Mouse (Mus musculus) midbrain, embryonic 12.5 days (tissue): Measurements from ENCODE around the gene Polr2a. TPM values are rescaled to one million over a fixed set of nuclear protein-coding genes. Genes with fewer than 3 reads are reported as not detected.

Source experiments
- ATAC-seq: fragments of 200-750 bp; cut with Nextera tagmentation; 2 replicates; pipeline ENCODE4 v1.8.0; 2017; ENCODE audit warnings: low read depth, moderate TSS enrichment, moderate library complexity; ENCODE audit not compliant: low FRiP score
- H3K27ac ChIP-seq: fragments of 300-500 bp; sonication (generic); replicated peaks from 2 replicates; pipeline ENCODE4 v1.5.1; 2016; ENCODE audit warnings: mild to moderate bottlenecking
- H3K27me3 ChIP-seq: fragments of 300-500 bp; sonication (generic); 2 replicates; pipeline ENCODE4 v1.6.1; 2016; ENCODE audit warnings: mild to moderate bottlenecking
- H3K36me3 ChIP-seq: fragments of 300-500 bp; sonication (generic); 2 replicates; pipeline ENCODE4 v1.6.1; 2016
- H3K4me1 ChIP-seq: fragments of 300-500 bp; sonication (generic); 2 replicates; pipeline ENCODE4 v1.6.1; 2016
- H3K4me2 ChIP-seq: fragments of 300-500 bp; sonication (generic); replicated peaks from 2 replicates; pipeline ENCODE4 v1.6.1; 2016; ENCODE audit warnings: mild to moderate bottlenecking, moderate library complexity
- H3K4me3 ChIP-seq: fragments of 300-500 bp; sonication (generic); 2 replicates; pipeline ENCODE4 v1.5.1; 2016; ENCODE audit warnings: mild to moderate bottlenecking
- H3K9ac ChIP-seq: fragments of 300-500 bp; sonication (generic); replicated peaks from 2 replicates; pipeline ENCODE4 v1.6.1; 2016; ENCODE audit warnings: mild to moderate bottlenecking, moderate library complexity
- H3K9me3 ChIP-seq: fragments of 300-500 bp; sonication (generic); 2 replicates; pipeline ENCODE4 v1.6.1; 2016; ENCODE audit warnings: mild to moderate bottlenecking
- WGBS: fragments of 180-500 bp; shearing (Covaris S2); methylation state at CpG from one replicate; pipeline ENCODE4 v1.1.7; 2016; 5-methylcytosine and 5-hydroxymethylcytosine counted together
- polyA plus RNA-seq: library from polyadenylated mRNA; unstranded; fragments of >200 nt; fragmentation: Nextera tagmentation; extraction: Ambion mirVana; gene quantifications from 2 replicates; pipeline ENCODE4 v1.2.1, GENCODE M21; 2016

Polr2a gene
- polyA plus RNA-seq, 1 experiment from 2014 or later: 32.0 TPM

DNA sequence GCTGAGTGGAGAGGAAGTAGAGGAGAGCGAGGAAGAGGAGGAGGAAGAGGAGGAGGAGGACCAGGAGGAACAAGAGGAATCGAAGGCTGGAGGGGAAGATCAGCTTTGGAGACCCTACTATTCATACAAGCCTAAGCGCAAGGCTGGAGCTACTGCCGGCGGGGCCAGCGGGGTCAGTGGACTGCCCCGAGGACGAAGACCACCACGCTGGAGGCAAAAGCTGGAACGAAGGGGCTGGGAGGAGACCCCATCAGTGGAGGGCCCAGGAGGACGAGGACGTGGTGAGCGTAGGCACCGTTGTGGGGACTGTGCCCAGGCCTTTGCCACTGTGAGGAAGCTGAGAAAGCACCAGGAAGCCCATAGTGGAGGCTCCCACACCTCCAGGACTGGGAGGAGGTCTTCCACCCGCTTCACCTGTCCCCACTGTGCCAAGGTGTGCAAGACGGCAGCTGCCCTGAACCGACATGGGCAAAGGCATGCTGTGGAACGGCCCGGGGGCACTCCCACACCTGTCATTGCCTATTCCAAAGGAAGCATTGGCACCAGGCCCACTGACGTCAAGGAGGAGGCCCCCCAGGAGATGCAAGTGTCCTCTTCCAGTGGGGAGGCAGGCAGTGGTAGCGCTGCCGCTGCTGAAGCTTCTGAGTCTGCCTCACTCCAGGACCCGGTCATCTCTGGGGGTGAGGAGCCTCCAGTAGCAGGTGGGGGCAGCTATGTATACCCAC, 20.0 kb upstream of the Polr2a start:
- Histone ChIP-seq H3K9ac (no peak overlapping the region), H3K9me3 (no peaks in the 10 kb centered on the region), H3K36me3 (0 out of 2 replicates have a peak, but pooled peaks cover 4% of the 10 kb centered on the region), H3K4me3 (no peak overlapping the region), H3K4me2 (no peak overlapping the region), H3K4me1 (no peaks in the 10 kb centered on the region), H3K27me3 (peaks cover 21% of the 10 kb centered on the region), H3K27ac (no peak overlapping the region)
- ATAC-seq: no peak
- WGBS: 73% methylated on average over 23 of the region's 23 CpGs

DNA sequence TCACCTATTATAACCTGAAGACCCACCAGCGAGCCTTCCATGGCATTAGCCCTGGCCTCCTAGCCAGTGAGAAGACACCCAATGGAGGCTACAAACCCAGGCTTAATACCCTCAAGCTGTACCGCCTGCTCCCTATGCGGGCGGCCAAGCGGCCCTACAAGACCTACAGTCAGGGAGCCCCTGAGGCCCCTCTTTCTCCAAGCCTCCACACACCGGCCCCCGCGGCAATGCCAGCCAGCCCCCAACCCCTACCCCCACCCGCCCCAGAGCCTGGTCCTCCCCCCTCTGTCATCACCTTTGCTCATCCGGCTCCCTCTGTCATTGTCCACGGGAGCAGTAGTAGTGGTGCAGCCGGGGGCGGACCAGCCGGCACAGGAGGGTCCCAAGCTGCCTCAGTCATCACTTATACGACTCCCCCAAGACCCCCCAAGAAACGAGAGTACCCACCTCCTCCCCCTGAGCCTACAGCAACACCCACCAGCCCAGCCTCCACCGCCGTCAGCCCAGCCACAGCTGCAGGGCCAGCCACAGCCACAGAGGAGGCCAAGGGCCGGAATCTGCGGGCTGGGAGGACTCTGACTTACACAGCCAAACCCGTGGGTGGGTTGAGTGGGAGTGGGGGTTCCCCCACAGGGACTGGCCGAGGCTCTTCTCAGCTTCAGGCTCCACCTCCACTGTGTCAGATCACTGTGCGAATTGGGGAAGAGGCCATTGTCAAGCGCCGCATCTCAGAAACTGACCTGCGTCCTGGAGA, 19.2 kb upstream of the Polr2a start:
- WGBS: 70% methylated on average over 24 of the region's 26 CpGs
- 0 out of 2 replicates have a peak, but pooled peaks cover 4% of the 10 kb centered on the region for H3K36me3 ChIP-seq
- no peaks in the 10 kb centered on the region for H3K4me1 ChIP-seq
- H3K9ac ChIP-seq: no peak overlapping the region
- H3K4me2 ChIP-seq: no peak overlapping the region
- H3K27ac ChIP-seq: no peak overlapping the region
- H3K9me3 ChIP-seq: no peaks in the 10 kb centered on the region
- no peak overlapping the region for H3K4me3 ChIP-seq
- ATAC-seq: no peak
- peaks cover 21% of the 10 kb centered on the region for H3K27me3 ChIP-seq

DNA sequence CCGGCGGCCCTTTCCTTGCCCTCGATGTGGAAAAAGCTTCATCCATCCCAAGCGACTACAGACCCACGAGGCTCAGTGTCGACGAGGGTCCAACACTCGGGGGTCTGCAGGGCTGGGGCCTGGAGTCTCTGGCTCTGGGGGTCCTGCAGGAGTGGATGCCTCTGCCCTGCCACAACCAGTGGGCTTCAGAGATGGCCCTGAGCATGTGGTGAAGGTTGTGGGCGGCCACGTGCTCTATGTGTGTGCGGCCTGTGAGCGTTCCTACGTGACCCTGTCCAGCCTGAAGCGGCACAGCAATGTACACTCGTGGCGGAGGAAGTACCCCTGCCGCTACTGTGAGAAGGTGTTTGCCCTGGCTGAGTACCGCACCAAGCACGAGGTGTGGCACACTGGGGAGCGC, 18.1 kb upstream of the Polr2a start:
- WGBS: 86% methylated on average over 20 of the region's 20 CpGs
- Histone ChIP-seq H3K4me1 (no peaks in the 10 kb centered on the region), H3K27me3 (peaks cover 21% of the 10 kb centered on the region), H3K27ac (no peak overlapping the region), H3K36me3 (0 out of 2 replicates have a peak, but pooled peaks cover 4% of the 10 kb centered on the region), H3K4me3 (no peak overlapping the region), H3K4me2 (no peak overlapping the region), H3K9me3 (no peaks in the 10 kb centered on the region), H3K9ac (no peak overlapping the region)
- ATAC-seq: no peak

DNA sequence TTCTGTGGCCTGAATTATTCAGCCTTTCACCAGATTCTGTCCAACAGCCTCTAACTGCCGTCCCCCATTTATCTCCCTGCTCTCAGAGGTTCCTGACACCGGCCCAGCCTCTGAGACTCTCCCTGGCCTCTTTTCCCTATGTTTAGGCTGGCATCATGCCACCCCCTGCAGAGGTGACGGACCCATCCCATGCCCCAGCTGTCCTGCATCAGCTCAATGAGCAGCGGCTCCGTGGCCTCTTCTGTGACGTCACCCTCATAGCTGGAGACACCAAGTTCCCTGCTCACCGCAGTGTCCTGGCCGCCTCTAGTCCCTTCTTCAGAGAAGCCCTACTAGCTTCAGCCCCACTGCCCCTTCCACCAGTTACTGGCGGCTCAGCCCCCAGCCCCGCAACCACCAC, 17.3 kb upstream of the Polr2a start:
- Histone ChIP-seq H3K4me2 (no peak overlapping the region), H3K36me3 (0 out of 2 replicates have a peak, but pooled peaks cover 4% of the 10 kb centered on the region), H3K9me3 (no peaks in the 10 kb centered on the region), H3K27ac (no peak overlapping the region), H3K4me3 (no peak overlapping the region), H3K9ac (no peak overlapping the region), H3K4me1 (no peaks in the 10 kb centered on the region), H3K27me3 (peaks cover 21% of the 10 kb centered on the region)
- WGBS: 68% methylated on average over 10 of the region's 10 CpGs
- ATAC-seq: no peak

DNA sequence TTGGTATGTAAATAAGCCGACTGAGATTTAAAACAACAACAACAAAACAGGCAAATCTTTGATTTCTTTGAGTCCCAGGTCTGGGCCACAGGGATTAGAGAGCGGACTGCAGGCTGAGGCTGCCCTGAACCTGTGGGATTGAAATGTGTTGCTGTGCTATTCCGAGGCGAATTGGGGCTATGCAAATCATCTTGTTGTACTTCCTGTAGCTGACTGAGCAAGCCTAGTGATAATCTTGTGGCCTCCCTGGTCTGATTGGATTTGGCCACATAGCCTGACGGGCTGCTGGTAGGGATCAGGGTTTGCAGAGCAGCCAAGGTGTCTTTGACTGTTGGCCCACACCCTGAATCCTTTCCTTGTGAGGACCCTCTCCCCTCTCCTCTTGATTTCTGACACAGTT, 16.5 kb upstream of the Polr2a start:
- H3K4me1 ChIP-seq: no peaks in the 10 kb centered on the region
- H3K27ac ChIP-seq: no peak overlapping the region
- no peak overlapping the region for H3K9ac ChIP-seq
- ATAC-seq: no peak
- H3K36me3 ChIP-seq: 0 out of 2 replicates have a peak, but pooled peaks cover 4% of the 10 kb centered on the region
- H3K27me3 ChIP-seq: peaks cover 21% of the 10 kb centered on the region
- H3K4me3 ChIP-seq: no peak overlapping the region
- H3K9me3 ChIP-seq: no peaks in the 10 kb centered on the region
- no peak overlapping the region for H3K4me2 ChIP-seq
- 63% methylated on average over 5 of the region's 5 CpGs for WGBS

DNA sequence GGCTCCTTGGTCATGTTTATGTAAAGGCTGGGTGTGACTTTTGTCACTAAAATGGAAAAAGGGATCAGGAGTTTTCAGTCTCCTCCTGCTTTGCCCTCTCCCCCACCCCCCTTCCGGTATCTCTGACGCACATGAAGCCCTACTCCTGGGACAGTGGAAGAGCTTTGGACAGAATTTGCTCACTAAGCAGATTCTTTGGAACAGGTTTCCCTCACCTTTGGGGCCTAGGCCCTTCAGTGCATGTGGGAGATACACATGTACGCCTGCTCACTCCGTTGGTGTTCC, 9.1 kb upstream of the Polr2a start:
- Histone ChIP-seq H3K4me1 (peaks cover 20% of the 10 kb centered on the region), H3K36me3 (no peaks in the 10 kb centered on the region), H3K4me2 (peak overlapping the region; percentile 69; the same call in 1 of the 2 replicates), H3K9ac (no peak overlapping the region), H3K9me3 (no peaks in the 10 kb centered on the region), H3K27me3 (peaks cover 8% of the 10 kb centered on the region), H3K4me3 (no peak overlapping the region), H3K27ac (no peak overlapping the region)
- ATAC-seq: no peak
- 67% methylated on average over 4 of the region's 4 CpGs for WGBS

DNA sequence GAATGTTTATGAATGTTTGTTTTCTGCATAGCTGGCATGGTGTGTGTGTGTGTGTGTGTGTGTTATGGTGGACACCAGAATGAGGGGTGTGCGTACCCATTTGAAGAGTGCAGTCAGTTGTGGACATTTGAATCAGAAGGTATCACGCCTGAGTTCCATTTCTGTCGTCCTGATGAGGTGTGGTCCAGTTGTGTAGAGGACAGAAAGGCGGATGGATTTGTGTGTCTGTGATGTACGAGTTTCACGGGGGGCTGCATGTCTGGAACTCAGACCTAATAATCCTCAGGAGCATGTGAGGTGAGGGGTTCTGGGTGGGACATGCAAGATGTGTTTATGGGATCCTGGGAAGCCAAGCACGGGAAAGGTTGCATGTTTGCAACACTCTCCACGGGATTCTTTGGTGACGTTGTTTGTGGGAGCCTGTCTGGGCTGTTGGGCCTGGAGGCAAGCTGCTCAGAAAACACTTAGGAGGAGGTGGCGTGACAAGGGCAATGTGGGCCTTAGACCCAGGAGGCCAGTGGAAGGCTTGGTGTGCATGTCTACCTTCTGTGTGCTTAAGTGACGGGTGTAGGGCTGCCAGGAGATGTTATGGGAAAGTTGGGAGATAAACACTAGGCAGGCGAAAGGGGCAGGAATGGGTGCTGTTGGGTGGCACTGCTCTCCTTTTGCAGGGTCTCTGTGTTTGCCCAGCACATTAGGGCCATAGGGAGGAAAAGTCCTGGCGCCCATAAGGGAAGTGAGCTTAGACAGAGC, 8.6 kb upstream of the Polr2a start:
- H3K9ac ChIP-seq: peak overlapping the region; percentile 92
- no peaks in the 10 kb centered on the region for H3K9me3 ChIP-seq
- H3K4me1 ChIP-seq: peaks cover 20% of the 10 kb centered on the region
- peaks cover 8% of the 10 kb centered on the region for H3K27me3 ChIP-seq
- 62% methylated on average over 13 of the region's 13 CpGs for WGBS
- H3K4me2 ChIP-seq: peak overlapping the region; percentile 69
- H3K4me3 ChIP-seq: peak overlapping the region; percentile 72
- no peaks in the 10 kb centered on the region for H3K36me3 ChIP-seq
- ATAC-seq: no peak
- H3K27ac ChIP-seq: no peak overlapping the region

DNA sequence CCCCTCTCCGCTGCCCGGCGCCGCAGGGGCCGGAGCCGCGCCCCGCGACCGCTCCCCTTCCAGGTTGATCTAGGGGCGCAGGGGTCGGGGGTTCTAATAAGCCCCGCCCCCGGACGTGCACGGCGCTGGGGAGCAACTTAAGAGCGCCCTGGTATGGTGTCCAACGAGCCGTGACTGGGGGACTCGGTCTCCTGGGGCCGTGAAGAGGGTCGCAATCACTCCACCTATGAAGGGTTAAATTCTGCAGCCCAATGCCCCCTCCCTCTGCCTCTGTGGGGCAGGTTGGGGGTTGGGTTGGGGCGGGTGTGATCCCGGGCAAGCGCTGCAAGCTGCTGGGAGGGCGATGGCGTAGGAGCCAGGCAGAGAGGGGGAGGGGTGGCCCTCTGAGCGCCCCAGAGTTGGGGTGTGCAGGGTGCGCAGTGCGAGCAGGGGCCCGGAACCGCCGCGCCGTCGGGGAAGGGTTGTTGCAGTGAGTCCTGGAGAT, 7.7 kb upstream of the Polr2a start:
- Histone ChIP-seq H3K27ac (peak overlapping the region; percentile 72), H3K27me3 (peaks cover 8% of the 10 kb centered on the region), H3K4me3 (peak overlapping the region; percentile 72), H3K4me2 (peak overlapping the region; percentile 69), H3K36me3 (no peaks in the 10 kb centered on the region), H3K9me3 (no peaks in the 10 kb centered on the region), H3K9ac (peak overlapping the region; percentile 92), H3K4me1 (peaks cover 20% of the 10 kb centered on the region)
- ATAC-seq: peak; percentile 68; the same call in 1 of the 2 replicates
- under 1% methylated on average over 34 of the region's 37 CpGs for WGBS

DNA sequence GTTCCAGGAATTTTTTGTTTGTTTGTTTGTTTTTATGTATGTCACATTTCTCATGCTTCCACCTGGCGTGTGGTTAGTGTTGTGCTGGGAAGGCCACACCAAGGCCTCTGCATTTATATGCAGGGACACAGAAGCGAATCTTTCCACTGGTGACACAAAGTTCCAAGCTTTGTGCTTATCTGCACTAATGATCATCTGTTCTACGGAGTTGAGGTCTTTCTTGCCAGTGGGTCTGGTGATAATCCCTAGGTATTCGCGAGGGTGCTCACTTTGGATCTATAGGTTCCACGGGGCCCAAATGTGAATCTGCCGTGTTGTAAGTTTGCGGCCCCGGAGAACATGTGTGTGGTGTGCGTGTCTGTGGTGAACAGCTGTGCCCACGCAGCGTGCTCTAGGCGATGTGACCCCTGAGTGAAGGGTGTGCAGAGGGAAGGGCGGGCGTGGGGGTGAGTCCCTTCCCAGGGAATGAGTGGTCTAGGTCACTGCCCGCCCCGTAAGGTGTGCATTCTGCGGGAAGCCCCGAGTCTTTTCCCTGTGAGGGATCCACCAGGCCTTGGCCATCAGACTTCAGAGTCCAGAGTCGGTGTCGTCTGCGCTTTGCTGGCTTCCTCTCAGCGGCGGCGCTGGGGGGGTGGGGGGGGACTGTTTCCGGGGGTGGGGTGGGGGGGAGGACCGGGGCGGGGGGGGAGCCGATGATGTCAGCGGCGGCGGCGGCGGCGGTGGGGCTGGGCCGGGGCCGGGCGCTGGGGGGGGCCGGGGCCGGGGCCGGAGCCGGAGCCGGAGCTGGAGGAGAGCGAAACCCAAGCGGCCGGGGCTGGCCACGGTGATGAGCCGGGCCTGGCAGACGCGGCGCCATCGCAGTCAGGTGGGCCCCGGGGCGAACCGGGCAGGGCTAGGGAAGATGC, 7.0 kb upstream of the Polr2a start, which contains the start of gene Zbtb4:
Gene Zbtb4 (plus strand): TSS at position 692 of the 905 bp plus-strand sequence.
- Histone ChIP-seq H3K4me1 (peaks cover 22% of the 10 kb centered on the region), H3K4me3 (peak within 1 kb of the TSS; percentile 72), H3K27ac (peak within 1 kb of the TSS; percentile 72), H3K9me3 (no peaks in the 10 kb centered on the region), H3K4me2 (peak within 1 kb of the TSS; percentile 69), H3K9ac (peak within 1 kb of the TSS; percentile 92), H3K36me3 (no peaks in the 10 kb centered on the region), H3K27me3 (peaks cover 8% of the 10 kb centered on the region)
- WGBS: 30% methylated on average over 29 of the region's 55 CpGs
- peak; percentile 75; the same call in 1 of the 2 replicates for ATAC-seq

DNA sequence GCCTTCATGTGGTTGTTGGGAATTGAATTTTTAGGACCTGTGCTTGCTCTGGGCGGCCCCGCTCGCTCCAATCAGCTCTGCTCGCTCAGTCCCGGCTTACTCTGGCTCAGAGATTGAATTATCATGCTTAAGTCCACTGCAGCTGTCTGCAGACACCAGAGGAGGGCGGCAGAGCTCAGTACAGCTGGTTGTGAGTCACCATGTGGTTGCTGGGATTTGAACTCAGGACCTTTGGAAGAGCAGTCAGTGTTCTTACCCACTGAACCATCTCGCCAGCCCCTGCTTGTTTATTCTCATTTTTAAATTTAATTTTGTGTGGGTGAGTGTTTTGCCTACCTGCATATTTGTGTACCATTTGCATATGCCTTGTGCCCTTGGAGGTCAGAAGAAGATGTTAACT, 5.1 kb upstream of the Polr2a start:
- no peak for ATAC-seq
- Histone ChIP-seq H3K36me3 (no peaks in the 10 kb centered on the region), H3K9ac (no peak overlapping the region), H3K27ac (no peak overlapping the region), H3K4me3 (no peak overlapping the region), H3K4me2 (no peak overlapping the region), H3K27me3 (peaks cover 8% of the 10 kb centered on the region), H3K9me3 (no peaks in the 10 kb centered on the region), H3K4me1 (peaks cover 33% of the 10 kb centered on the region)
- WGBS: 68% methylated on average over 7 of the region's 7 CpGs

DNA sequence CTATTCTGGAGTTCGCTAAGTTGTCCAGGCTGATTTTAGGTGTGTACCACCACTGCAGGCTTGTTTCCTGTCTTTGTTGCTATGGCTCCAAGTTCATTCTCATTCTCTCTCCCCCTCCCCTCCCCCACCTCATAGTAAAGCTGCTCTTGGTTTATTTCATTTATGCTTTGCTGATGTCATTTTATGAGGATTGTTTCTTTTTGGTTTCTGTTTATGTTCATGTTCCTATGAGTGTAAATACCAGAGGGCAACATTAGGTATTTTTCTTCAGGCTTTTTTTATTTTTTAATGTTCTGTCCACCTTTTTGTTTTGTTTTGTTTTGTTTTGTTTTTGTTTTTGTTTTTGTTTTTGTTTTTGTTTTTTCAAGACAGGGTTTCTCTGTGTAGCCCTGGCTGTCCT, 3.4 kb upstream of the Polr2a start, which contains the start of gene Slc35g3:
Gene Slc35g3 (minus strand): TSS at position 101 of the 400 bp plus-strand sequence.
- no peak for ATAC-seq
- Histone ChIP-seq H3K36me3 (no peaks in the 10 kb centered on the region), H3K4me1 (peaks cover 28% of the 10 kb centered on the region), H3K27me3 (no peaks in the 10 kb centered on the region), H3K9ac (no peak within 1 kb of the TSS), H3K4me3 (no peak within 1 kb of the TSS), H3K9me3 (no peaks in the 10 kb centered on the region), H3K4me2 (no peak within 1 kb of the TSS), H3K27ac (peak within 1 kb of the TSS; percentile 98)
- WGBS: 83% methylated on average over 1 of the region's 1 CpGs
